Mouse (Mus musculus) midbrain, embryonic 10.5 days (tissue): ENCODE data around the gene Tent4a. TPM values are rescaled to one million over a fixed set of nuclear protein-coding genes. Genes with fewer than 3 reads are reported as not detected.

ENCODE experiments used
- DNase-seq: peaks from one replicate; pipeline ENCODE4 v3.0.0-alpha.2; 2017; ENCODE audit warnings: low spot score
- H3K27ac ChIP-seq: fragments of 300-500 bp; sonication (generic); replicated peaks from 2 replicates; pipeline ENCODE4 v1.5.1; 2016; ENCODE audit warnings: mild to moderate bottlenecking
- H3K27me3 ChIP-seq: fragments of 300-500 bp; sonication (generic); 2 replicates; pipeline ENCODE4 v1.6.1; 2016; ENCODE audit warnings: low read depth, mild to moderate bottlenecking; ENCODE audit not compliant: poor library complexity, severe bottlenecking
- H3K36me3 ChIP-seq: fragments of 300-500 bp; sonication (generic); 2 replicates; pipeline ENCODE4 v1.6.1; 2016; ENCODE audit warnings: mild to moderate bottlenecking, moderate library complexity
- H3K4me1 ChIP-seq: fragments of 300-500 bp; sonication (generic); 2 replicates; pipeline ENCODE4 v1.6.1; 2016
- H3K4me3 ChIP-seq: fragments of 300-500 bp; sonication (generic); 2 replicates; pipeline ENCODE4 v1.5.1; 2016; ENCODE audit warnings: mild to moderate bottlenecking, moderate library complexity
- H3K9me3 ChIP-seq: fragments of 300-500 bp; sonication (generic); replicated peaks from 2 replicates; pipeline ENCODE4 v1.6.1; 2016; ENCODE audit warnings: mild to moderate bottlenecking
- WGBS: fragments of 180-500 bp; shearing (Covaris S2); methylation state at CpG from one replicate; pipeline ENCODE4 v1.1.7; 2016; 5-methylcytosine and 5-hydroxymethylcytosine counted together
- polyA plus RNA-seq: library from polyadenylated mRNA; unstranded; fragments of >200 nt; fragmentation: Nextera tagmentation; extraction: Ambion mirVana; gene quantifications from 2 replicates; pipeline ENCODE4 v1.2.1, GENCODE M21; 2016

Tent4a gene
- polyA plus RNA-seq, 1 experiment from 2014 or later, result 4.9 TPM

- Histone ChIP-seq H3K4me1 (peaks cover 11% of the 10 kb centered on the region), H3K27me3 (no peaks in the 10 kb centered on the region), H3K4me3 (no peak overlapping the region), H3K9me3 (no peaks in the 10 kb centered on the region), H3K36me3 (no peaks in the 10 kb centered on the region), H3K27ac (peak overlapping the region; percentile 73)
- no peak for DNase-seq
- 55% methylated on average over 13 of the region's 13 CpGs for WGBS
These were observed 25.0 kb upstream of the Tent4a start for GRCm38 (mm10) chr13:69559291-69559961.

GRCm38 (mm10) chr13:69558098-69558660, 23.8 kb upstream of the Tent4a start:
- Histone ChIP-seq H3K4me3 (no peak overlapping the region), H3K27me3 (no peaks in the 10 kb centered on the region), H3K36me3 (no peaks in the 10 kb centered on the region), H3K27ac (no peak overlapping the region), H3K9me3 (no peaks in the 10 kb centered on the region), H3K4me1 (peaks cover 11% of the 10 kb centered on the region)
- WGBS, result 85% methylated on average over 6 of the region's 6 CpGs
- no peak for DNase-seq

GRCm38 (mm10) chr13:69556728-69557127, 22.3 kb upstream of the Tent4a start:
- Histone ChIP-seq H3K4me3 (no peak overlapping the region), H3K9me3 (no peaks in the 10 kb centered on the region), H3K36me3 (no peaks in the 10 kb centered on the region), H3K27me3 (no peaks in the 10 kb centered on the region), H3K27ac (no peak overlapping the region), H3K4me1 (peaks cover 11% of the 10 kb centered on the region)
- DNase-seq, result no peak

GRCm38 (mm10) chr13:69555957-69556482, 21.6 kb upstream of the Tent4a start:
- Histone ChIP-seq H3K36me3 (no peaks in the 10 kb centered on the region), H3K27ac (no peak overlapping the region), H3K4me1 (peaks cover 11% of the 10 kb centered on the region), H3K4me3 (no peak overlapping the region), H3K27me3 (no peaks in the 10 kb centered on the region), H3K9me3 (no peaks in the 10 kb centered on the region)
- no peak for DNase-seq
- WGBS, result 86% methylated on average over 6 of the region's 6 CpGs

- no peaks in the 10 kb centered on the region for H3K27me3 ChIP-seq
- H3K9me3 ChIP-seq, result no peaks in the 10 kb centered on the region
- peaks cover 11% of the 10 kb centered on the region for H3K4me1 ChIP-seq
- H3K4me3 ChIP-seq, result no peak overlapping the region
- no peak overlapping the region for H3K27ac ChIP-seq
- WGBS, result 30% methylated on average over 8 of the region's 8 CpGs
- H3K36me3 ChIP-seq, result no peaks in the 10 kb centered on the region
- no peak for DNase-seq
These were observed 20.6 kb upstream of the Tent4a start for GRCm38 (mm10) chr13:69555045-69555444.

- Histone ChIP-seq H3K4me1 (peaks cover 3% of the 10 kb centered on the region), H3K4me3 (no peak overlapping the region), H3K36me3 (no peaks in the 10 kb centered on the region), H3K27ac (no peak overlapping the region), H3K27me3 (no peaks in the 10 kb centered on the region), H3K9me3 (no peaks in the 10 kb centered on the region)
- no peak for DNase-seq
- 80% methylated on average over 9 of the region's 9 CpGs for WGBS
These were observed 19.8 kb upstream of the Tent4a start for GRCm38 (mm10) chr13:69554255-69554654.

GRCm38 (mm10) chr13:69553024-69553423, 18.6 kb upstream of the Tent4a start:
- Histone ChIP-seq H3K36me3 (no peaks in the 10 kb centered on the region), H3K4me3 (no peak overlapping the region), H3K4me1 (no peaks in the 10 kb centered on the region), H3K27ac (no peak overlapping the region), H3K9me3 (no peaks in the 10 kb centered on the region), H3K27me3 (no peaks in the 10 kb centered on the region)
- DNase-seq, result peak; percentile 58
- WGBS, result 24% methylated on average over 5 of the region's 5 CpGs

- Histone ChIP-seq H3K4me3 (no peak overlapping the region), H3K27ac (no peak overlapping the region), H3K27me3 (no peaks in the 10 kb centered on the region), H3K36me3 (no peaks in the 10 kb centered on the region), H3K4me1 (no peaks in the 10 kb centered on the region), H3K9me3 (no peaks in the 10 kb centered on the region)
- WGBS, result 85% methylated on average over 2 of the region's 2 CpGs
- DNase-seq, result no peak
These were observed 16.4 kb upstream of the Tent4a start for GRCm38 (mm10) chr13:69550831-69551230.

GRCm38 (mm10) chr13:69549980-69550379, 15.6 kb upstream of the Tent4a start:
- no peaks in the 10 kb centered on the region for H3K36me3 ChIP-seq
- no peak for DNase-seq
- no peaks in the 10 kb centered on the region for H3K9me3 ChIP-seq
- no peaks in the 10 kb centered on the region for H3K27me3 ChIP-seq
- 46% methylated on average over 8 of the region's 8 CpGs for WGBS
- H3K4me1 ChIP-seq, result no peaks in the 10 kb centered on the region
- no peak overlapping the region for H3K27ac ChIP-seq
- no peak overlapping the region for H3K4me3 ChIP-seq

- H3K36me3 ChIP-seq, result no peaks in the 10 kb centered on the region
- no peak overlapping the region for H3K4me3 ChIP-seq
- no peak overlapping the region for H3K27ac ChIP-seq
- DNase-seq, result no peak
- H3K9me3 ChIP-seq, result no peaks in the 10 kb centered on the region
- H3K27me3 ChIP-seq, result peaks cover 15% of the 10 kb centered on the region
- WGBS, result 72% methylated on average over 16 of the region's 16 CpGs
- H3K4me1 ChIP-seq, result peaks cover 17% of the 10 kb centered on the region
These were observed 13.2 kb upstream of the Tent4a start for GRCm38 (mm10) chr13:69547488-69548180.

- no peaks in the 10 kb centered on the region for H3K9me3 ChIP-seq
- peaks cover 15% of the 10 kb centered on the region for H3K27me3 ChIP-seq
- H3K36me3 ChIP-seq, result no peaks in the 10 kb centered on the region
- H3K4me3 ChIP-seq, result no peak overlapping the region
- H3K27ac ChIP-seq, result 0 out of 2 replicates have a peak overlapping the region, but pooled peaks have one; percentile 14
- H3K4me1 ChIP-seq, result peaks cover 27% of the 10 kb centered on the region
- 18% methylated on average over 3 of the region's 3 CpGs for WGBS
- DNase-seq, result peak; percentile 69
These were observed 10.6 kb upstream of the Tent4a start for GRCm38 (mm10) chr13:69545019-69545418.

GRCm38 (mm10) chr13:69543595-69543994, 9.2 kb upstream of the Tent4a start:
- 64% methylated on average over 12 of the region's 12 CpGs for WGBS
- Histone ChIP-seq H3K27ac (no peak overlapping the region), H3K27me3 (peaks cover 23% of the 10 kb centered on the region), H3K9me3 (no peaks in the 10 kb centered on the region), H3K4me3 (0 out of 2 replicates have a peak overlapping the region, but pooled peaks have one; percentile 11), H3K36me3 (no peaks in the 10 kb centered on the region), H3K4me1 (peaks cover 38% of the 10 kb centered on the region)
- no peak for DNase-seq
